Mouse (Mus musculus): ENCODE results near the gene Mup7. TPM values are rescaled to one million over a fixed set of nuclear protein-coding genes. Genes with fewer than 3 reads are reported as not detected.
"Not testable (repeated sequence)": the region's sequence is repeated elsewhere in the genome, so short reads cannot be mapped to it uniquely, and the experiment has no call there.

Mup7 gene
- polyA plus RNA-seq (2016; fragmentation: Nextera tagmentation; extraction: Ambion mirVana) = not detected in 2 replicates

DNA sequence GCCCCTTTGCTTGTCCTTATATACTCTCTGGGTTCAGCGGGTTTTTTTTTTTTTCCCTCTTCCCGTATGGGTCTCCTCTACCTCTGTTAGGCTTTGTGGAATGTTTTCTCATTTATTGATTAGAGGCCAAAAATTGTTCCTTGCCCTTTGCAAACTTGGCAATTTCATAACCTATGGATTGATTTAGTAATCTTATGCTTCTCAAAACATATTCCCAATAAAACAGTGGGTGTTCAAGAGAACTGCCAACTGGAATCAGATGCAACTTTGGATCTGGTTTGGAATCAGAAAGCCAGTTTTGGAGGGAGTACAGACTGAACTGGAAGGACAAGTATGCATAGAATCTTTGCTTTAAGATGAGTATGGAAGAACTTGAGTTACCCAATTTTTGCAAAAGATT lies at the start of gene Mup7:
Gene Mup7, minus strand, starts transcription at position 101 of the 400 bp plus-strand sequence.
- not testable (repeated sequence) for H3K4me1 ChIP-seq; H3K36me3 ChIP-seq; H3K9ac ChIP-seq; ATAC-seq (ENCODE audit: insufficient number of reproducible peaks, insufficient read depth, low FRiP score, low TSS enrichment); H3K4me2 ChIP-seq (replicated peaks); H3K9me3 ChIP-seq; H3K27me3 ChIP-seq; H3K27ac ChIP-seq; H3K4me3 ChIP-seq
- 73% methylated on average over 2 of the region's 2 CpGs for WGBS

GRCm38 (mm10) chr4:60079865-60080264 lies 9.6 kb upstream of the Mup7 start:
- H3K27me3 ChIP-seq; H3K36me3 ChIP-seq; H3K4me1 ChIP-seq; H3K27ac ChIP-seq; H3K4me3 ChIP-seq; H3K4me2 ChIP-seq (replicated peaks); ATAC-seq (ENCODE audit: insufficient number of reproducible peaks, insufficient read depth, low FRiP score, low TSS enrichment); H3K9ac ChIP-seq; H3K9me3 ChIP-seq: not testable (repeated sequence)
- WGBS = 56% methylated on average over 3 of the region's 3 CpGs

GRCm38 (mm10) chr4:60029334-60030111 lies 40.8 kb downstream of the Mup7 start:
- 75% methylated on average over 13 of the region's 13 CpGs for WGBS
- ATAC-seq (ENCODE audit: insufficient number of reproducible peaks, insufficient read depth, low FRiP score, low TSS enrichment); H3K4me2 ChIP-seq (replicated peaks); H3K36me3 ChIP-seq; H3K27me3 ChIP-seq; H3K4me3 ChIP-seq; H3K4me1 ChIP-seq; H3K9ac ChIP-seq; H3K9me3 ChIP-seq; H3K27ac ChIP-seq: not testable (repeated sequence)

- ATAC-seq (ENCODE audit: insufficient number of reproducible peaks, insufficient read depth, low FRiP score, low TSS enrichment); H3K4me3 ChIP-seq; H3K27me3 ChIP-seq; H3K9ac ChIP-seq; H3K4me1 ChIP-seq; H3K4me2 ChIP-seq (replicated peaks); H3K9me3 ChIP-seq; H3K27ac ChIP-seq; H3K36me3 ChIP-seq: not testable (repeated sequence)
- WGBS = 84% methylated on average over 7 of the region's 7 CpGs
Measured at GRCm38 (mm10) chr4:60020141-60020540, 50.1 kb downstream of the Mup7 start.

Other genes with a start within 250 kb of the Mup7 start
- 0.08 TPM in 1 of 2 replicates, not detected in the other for gene Slc46a2, start 155.4 kb downstream of the Mup7 start, polyA plus RNA-seq (2016; fragmentation: Nextera tagmentation; extraction: Ambion mirVana)
- not detected in 2 replicates for gene Mup4, start 109.8 kb downstream of the Mup7 start, polyA plus RNA-seq (2016; fragmentation: Nextera tagmentation; extraction: Ambion mirVana)
- not detected in 2 replicates for gene Mup6, start 106.2 kb downstream of the Mup7 start, polyA plus RNA-seq (2016; fragmentation: Nextera tagmentation; extraction: Ambion mirVana)
- gene Mup2, start 83.8 kb upstream of the Mup7 start, polyA plus RNA-seq (2016; fragmentation: Nextera tagmentation; extraction: Ambion mirVana) = not detected in 2 replicates
- gene Mup8, start 152.1 kb upstream of the Mup7 start, polyA plus RNA-seq (2016; fragmentation: Nextera tagmentation; extraction: Ambion mirVana) = not detected in 2 replicates